Mouse (Mus musculus) cortical plate, adult 2 months (tissue): ENCODE measurements around the gene Tex52.

Source experiments
- CTCF ChIP-seq: fragments of 200-500 bp; IDR thresholded peaks from 2 replicates; pipeline ENCODE4 v1.5.1; 2011; ENCODE audit warnings: mild to moderate bottlenecking, control low read depth, low read length; ENCODE audit not compliant: insufficient read depth; ENCODE audit errors: extremely low read depth
- POLR2A ChIP-seq: fragments of 200-500 bp; IDR thresholded peaks from 2 replicates; pipeline ENCODE4 v1.6.1; 2011; ENCODE audit warnings: mild to moderate bottlenecking, low read length, control low read depth; ENCODE audit not compliant: insufficient read depth; ENCODE audit errors: extremely low read depth

DNA sequence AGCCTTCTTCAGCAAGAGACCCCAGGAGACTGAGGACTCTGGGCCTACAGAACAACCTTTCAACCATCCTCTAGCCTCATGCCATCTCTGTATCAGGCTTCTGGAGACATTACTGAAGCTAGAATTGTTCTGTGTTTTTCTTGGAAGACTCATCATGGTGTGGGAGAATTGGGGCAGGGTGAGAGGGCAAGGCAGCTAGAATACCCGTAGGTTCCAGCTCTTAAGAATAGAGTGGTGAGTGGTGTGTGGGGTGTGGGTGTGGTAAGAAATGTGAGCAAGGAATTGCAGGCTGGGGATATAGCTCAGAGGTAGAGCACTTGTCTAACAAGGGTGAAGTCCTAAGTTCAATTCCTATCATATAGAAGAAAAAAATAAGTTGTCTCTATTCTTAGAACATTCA lies 9.8 kb downstream of the Tex52 start:
- no peak for TF ChIP-seq CTCF
- TF ChIP-seq POLR2A: no peak
